Mouse (Mus musculus) olfactory bulb, adult 2 months (tissue): ENCODE data around the gene Pou3f3.

ENCODE experiments used
- CTCF ChIP-seq: fragments of 200-500 bp; IDR thresholded peaks from 2 replicates; pipeline ENCODE4 v1.5.1; 2012; ENCODE audit warnings: low read depth, mild to moderate bottlenecking, low read length, moderate library complexity; ENCODE audit not compliant: insufficient read depth
- POLR2A ChIP-seq: fragments of 200-500 bp; IDR thresholded peaks from 2 replicates; pipeline ENCODE4 v1.6.1; 2012; ENCODE audit warnings: mild to moderate bottlenecking, low read depth, low read length, moderate library complexity; ENCODE audit not compliant: insufficient read depth

DNA sequence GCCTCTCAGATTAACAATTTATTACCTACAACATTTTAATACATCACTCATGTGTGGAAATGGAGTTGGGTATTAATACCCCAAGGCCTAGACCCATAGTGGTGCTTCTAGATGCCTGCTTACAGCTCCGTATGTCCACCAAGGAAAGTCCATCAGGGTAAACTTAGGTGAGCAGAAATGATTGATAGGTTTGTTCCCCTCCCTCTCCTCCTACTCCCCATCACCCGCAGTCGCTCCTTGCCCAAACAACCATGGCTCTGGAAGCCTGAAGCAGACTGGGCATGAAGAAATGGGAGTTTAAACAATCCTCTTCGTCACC is 46.6 kb downstream of the Pou3f3 start:
- no peak for TF ChIP-seq CTCF
- TF ChIP-seq POLR2A: no peak
